In the genomic region with DNA sequence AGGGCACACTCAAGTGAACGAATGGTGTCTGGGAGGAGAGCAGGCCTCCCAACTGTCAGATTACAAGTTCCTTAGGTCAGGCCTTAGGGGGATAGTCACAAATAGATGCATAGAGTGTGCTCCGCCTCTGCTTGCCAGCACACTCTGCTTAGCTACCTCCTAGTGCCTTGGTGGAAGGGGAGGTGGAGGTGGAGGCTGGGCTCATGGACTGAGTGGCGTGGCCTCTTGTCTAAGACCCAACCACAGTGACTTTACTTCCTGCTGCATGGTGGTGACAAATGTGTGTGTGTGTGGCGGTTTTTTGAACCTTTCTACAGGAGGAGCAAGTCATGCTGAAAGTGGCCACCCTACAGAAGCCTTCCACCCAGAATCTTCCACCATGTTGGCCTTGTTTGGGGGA, we compare ENCODE assay signal across 16 mouse cellular contexts. TPM values are rescaled to one million over a fixed set of nuclear protein-coding genes. Genes with fewer than 3 reads are reported as not detected.
A peak's percentile ranks its signal among the peaks of the same experiment; 100 is the strongest.
DNase-seq lines count a peak whose midpoint lies in the region; ATAC-seq and TF ChIP-seq lines count a peak whose summit lies in the region.
"Had no signal": no experiment of that assay in that cellular context is flagged by ENCODE, and none has a peak within 500 bp of the region (broad histone marks: within the 10 kb centered on the region; RNA-seq: fewer than 3 reads in every experiment).

No protein-coding gene starts in this region.

- no peak overlapping the region for H3K4me2 ChIP-seq in CH12.LX (ENCODE audit: insufficient read depth, low read depth, poor library complexity, severe bottlenecking)
- H3K4me2 ChIP-seq: heart, embryonic 11.5 days; hindbrain, embryonic 15.5 days had no signal

- intact Hi-C loops in left cerebral cortex, adult 2 months (cut with DNase I): loop anchor here (5.0 kb wide), 1 partner anchor 44 kb away; a partner anchor contains a TSS

- H3K4me3 ChIP-seq in left cerebral cortex, adult 2 months: no peak overlapping the region
- H3K4me3 ChIP-seq in CH12.LX (replicated peaks in 1 of 3; ENCODE audit: low read depth in 2 of 3, low read length in 2 of 3, poor library complexity in 1 of 3): no peak overlapping the region
- H3K4me3 ChIP-seq: hindbrain, embryonic 15.5 days had no signal

- peaks cover 26 to 81% of the 10 kb centered on the region in 2 experiments for H3K36me3 ChIP-seq in CH12.LX (replicated peaks in 1 of 2; ENCODE audit: control insufficient read depth in 1 of 2, insufficient read depth in 1 of 2, low read length in 1 of 2)

- H3K4me1 ChIP-seq in CH12.LX (ENCODE audit: control insufficient read depth in 1 of 2, insufficient read depth in 2 of 2): peaks cover 3 to 25% of the 10 kb centered on the region in 2 experiments; a peak in 2 of 4 replicates
- H3K4me1 ChIP-seq: hindbrain, embryonic 15.5 days had no signal

- H3K9ac ChIP-seq in CH12.LX (ENCODE audit: insufficient read depth, low read depth): no peak overlapping the region
- H3K9ac ChIP-seq: hindbrain, embryonic 15.5 days had no signal

- no peak for TF ChIP-seq RAD21 in CH12.LX (IDR thresholded peaks at IDR 0.05; ENCODE audit: low read depth, low read length)

- dilution Hi-C loops in CH12.LX (cut with MboI; ENCODE audit: extremely low pct_ligation_motif_present, extremely low pct_unique_long_range_greater_than_20kb, low sequenced_read_pairs): no loop called here

- TF ChIP-seq CTCF in left cerebral cortex, adult 2 months (IDR thresholded peaks at IDR 0.05): no peak
- no peak for TF ChIP-seq CTCF in CH12.LX (conservative IDR thresholded peaks at IDR 0.05 in 1 of 2, IDR thresholded peaks at IDR 0.05 in 1 of 2; ENCODE audit: low read depth in 2 of 2, low read length in 2 of 2)

- no peak for DNase-seq in left cerebral cortex, adult 2 months (ENCODE audit: extremely low spot score in 1 of 2, low spot score in 2 of 2)
- DNase-seq in left cerebral cortex, adult 8-10 months (ENCODE audit: low spot score in 2 of 2): no peak
- peak; percentile 21 for DNase-seq in CH12.LX (ENCODE audit: extremely low read depth)
- no peak for DNase-seq in cerebellum, postnatal 14 days
- DNase-seq in frontal cortex, postnatal 14 days (ENCODE audit: low spot score in 2 of 2): no peak
- no peak for DNase-seq in kidney, adult 8-10 months
- DNase-seq: cerebellum, adult 11-12 months; gastrocnemius, postnatal 10 days; kidney, adult 9 months had no signal

- no peaks in the 10 kb centered on the region for H3K9me3 ChIP-seq in CH12.LX (replicated peaks; ENCODE audit: low read length)
- H3K9me3 ChIP-seq: hindbrain, embryonic 15.5 days had no signal

- H3K79me2 ChIP-seq in CH12.LX (replicated peaks; ENCODE audit: control insufficient read depth, extremely low read depth, insufficient read depth, poor library complexity, severe bottlenecking): no peaks in the 10 kb centered on the region; the same call in 1 of the 2 replicates

- no peaks in the 10 kb centered on the region for H3K27me3 ChIP-seq in CH12.LX (replicated peaks)
- H3K27me3 ChIP-seq: hindbrain, embryonic 15.5 days had no signal

- TF ChIP-seq EP300 in CH12.LX (IDR thresholded peaks at IDR 0.05; ENCODE audit: low read length): no peak

- in situ Hi-C loops in CH12.LX (cut with MboI; ENCODE audit: low pct_ligation_motif_present, low pct_unique_long_range_greater_than_20kb, low sequenced_read_pairs): no loop called here

- TF ChIP-seq POLR2A in CH12.LX (IDR thresholded peaks at IDR 0.05; ENCODE audit: low read depth, low read length): no peak

- peak overlapping the region; percentile 83 for H3K27ac ChIP-seq in left cerebral cortex, adult 2 months
- no peak overlapping the region for H3K27ac ChIP-seq in CH12.LX (ENCODE audit: insufficient read depth, low read depth)
- H3K27ac ChIP-seq: hindbrain, embryonic 15.5 days had no signal

- ATAC-seq in hematopoietic stem cell, adult 5-6 weeks (replicated peaks in 1 of 2; ENCODE audit: insufficient read depth in 1 of 2, low FRiP score in 2 of 2, low TSS enrichment in 1 of 2, low read depth in 1 of 2, poor library complexity in 2 of 2, severe bottlenecking in 2 of 2): peak; percentile 96 to 97
- peak; percentile 94 for ATAC-seq in megakaryocyte progenitor cell, adult 5-6 weeks (replicated peaks; ENCODE audit: poor library complexity)
- ATAC-seq: CD4-positive, CD25-positive, alpha-beta regulatory T cell, adult 4 months; forebrain, embryonic 16.5 days had no signal

TF ChIP-seq in CH12.LX, 34 proteins besides CTCF, POLR2A, EP300 and RAD21:
- no peak for TF ChIP-seq MEF2A (IDR thresholded peaks at IDR 0.05; ENCODE audit: borderline replicate concordance, low read depth, low read length)
- TF ChIP-seq CHD1 (IDR thresholded peaks at IDR 0.05; ENCODE audit: low read depth, low read length): no peak
- TF ChIP-seq RCOR1 (conservative IDR thresholded peaks at IDR 0.05; ENCODE audit: low read depth, low read length): no peak
- TF ChIP-seq MAX (IDR thresholded peaks at IDR 0.05; ENCODE audit: low read length): no peak
- no peak for TF ChIP-seq MYC (IDR thresholded peaks at IDR 0.05; ENCODE audit: low read depth, low read length)
- TF ChIP-seq E2F4 (IDR thresholded peaks at IDR 0.05; ENCODE audit: insufficient replicate concordance, low read depth, low read length): no peak
- TF ChIP-seq NELFE (IDR thresholded peaks at IDR 0.05; ENCODE audit: low read depth, low read length): no peak
- TF ChIP-seq ZC3H11A (IDR thresholded peaks at IDR 0.05; ENCODE audit: low read depth, low read length): no peak
- no peak for TF ChIP-seq NRF1 (IDR thresholded peaks at IDR 0.05; ENCODE audit: low read depth, low read length)
- no peak for TF ChIP-seq ZNF384 (IDR thresholded peaks at IDR 0.05; ENCODE audit: low read depth, low read length)
- TF ChIP-seq MAZ (IDR thresholded peaks at IDR 0.05; ENCODE audit: low read depth, low read length): no peak
- TF ChIP-seq ZMIZ1 (IDR thresholded peaks at IDR 0.05; ENCODE audit: low read depth, low read length): no peak
- TF ChIP-seq UBTF (IDR thresholded peaks at IDR 0.05; ENCODE audit: low read depth, low read length): no peak
- no peak for TF ChIP-seq BHLHE40 (IDR thresholded peaks at IDR 0.05; ENCODE audit: low read depth, low read length)
- TF ChIP-seq PAX5 (IDR thresholded peaks at IDR 0.05; ENCODE audit: low read length): no peak
- no peak for TF ChIP-seq USF2 (conservative IDR thresholded peaks at IDR 0.05; ENCODE audit: low read depth, low read length)
- TF ChIP-seq TCF12 (IDR thresholded peaks at IDR 0.05; ENCODE audit: low read depth, low read length): no peak

RNA-seq across cellular contexts. Expression of a gene that starts 10.6 kb away (rescaled TPM):
- 1 to 10 TPM; 1.6 to 3.3 TPM for total RNA-seq in left cerebral cortex, adult 2 months (2021)
- total RNA-seq in left cerebral cortex, adult 8-10 months (2022): 1 to 10 TPM; 1.3 to 4.8 (median 1.5) TPM
- total RNA-seq in CH12.LX (2012; rRNA removed): 0.38 TPM in 1 of 2 replicates, not detected in the other
- total RNA-seq in CH12.LX (2014; rRNA removed): not detected in 2 replicates
- polyA plus RNA-seq in CH12.LX (2012; ENCODE audit: insufficient read length, low read depth): 0.50 TPM in 1 of 2 replicates, not detected in the other
- 3.9 and 5.7 TPM in 2 replicates for total RNA-seq in hematopoietic stem cell, adult 5-6 weeks (2017)
- total RNA-seq in megakaryocyte progenitor cell, adult 5-6 weeks (2015): 4.3 and 6.5 TPM in 2 replicates
- total RNA-seq in megakaryocyte progenitor cell, adult 5-6 weeks (2017): 1.1 and 5.1 TPM in 2 replicates
- polyA plus RNA-seq: liver, adult 2 months had no signal

RNA-seq across cellular contexts. Expression of a gene that starts 32.6 kb away (rescaled TPM):
- 1 to 10 TPM; 1.6 to 1.7 TPM for total RNA-seq in left cerebral cortex, adult 2 months (2021)
- 1 to 10 TPM; 2.1 to 3.4 (median 2.7) TPM for total RNA-seq in left cerebral cortex, adult 8-10 months (2022)
- total RNA-seq in CH12.LX (2012; rRNA removed): not detected in 2 replicates
- not detected in 2 replicates for total RNA-seq in CH12.LX (2014; rRNA removed)
- not detected in 2 replicates for polyA plus RNA-seq in CH12.LX (2012; ENCODE audit: insufficient read length, low read depth)
- total RNA-seq in hematopoietic stem cell, adult 5-6 weeks (2017): 5.6 and 9.4 TPM in 2 replicates
- total RNA-seq in megakaryocyte progenitor cell, adult 5-6 weeks (2015): 1.3 and 2.2 TPM in 2 replicates
- 1.1 and 4.8 TPM in 2 replicates for total RNA-seq in megakaryocyte progenitor cell, adult 5-6 weeks (2017)
- polyA plus RNA-seq: CD4-positive, CD25-positive, alpha-beta regulatory T cell, adult 4 months had no signal

RNA-seq across cellular contexts. Expression of a gene that starts 45.4 kb away (rescaled TPM):
- total RNA-seq in left cerebral cortex, adult 2 months (2021): 10 to 100 TPM; 86.2 to 88.2 TPM
- total RNA-seq in left cerebral cortex, adult 8-10 months (2022): 10 to 100 TPM; 70.2 to 84.1 (median 76.9) TPM
- total RNA-seq in CH12.LX (2012; rRNA removed) (27.1 and 27.6 TPM in 2 replicates), CH12.LX (2014; rRNA removed) (21.0 and 22.6 TPM in 2 replicates)
- 59.8 and 69.5 TPM in 2 replicates for polyA plus RNA-seq in CH12.LX (2012; ENCODE audit: insufficient read length, low read depth)
- 79.5 and 163 TPM in 2 replicates for total RNA-seq in hematopoietic stem cell, adult 5-6 weeks (2017)
- total RNA-seq in megakaryocyte progenitor cell, adult 5-6 weeks (2015): 111 TPM in 2 replicates
- 100 and 110 TPM in 2 replicates for total RNA-seq in megakaryocyte progenitor cell, adult 5-6 weeks (2017)

RNA-seq across cellular contexts. Expression of a gene that starts 46.5 kb away (rescaled TPM):
- total RNA-seq in left cerebral cortex, adult 2 months (2021): 1 to 10 TPM; 7.4 to 7.7 TPM
- 1 to 10 TPM; 6.0 to 8.4 (median 6.9) TPM for total RNA-seq in left cerebral cortex, adult 8-10 months (2022)
- total RNA-seq in CH12.LX (2012; rRNA removed) (not detected in 2 replicates), CH12.LX (2014; rRNA removed) (not detected in 2 replicates)
- polyA plus RNA-seq in CH12.LX (2012; ENCODE audit: insufficient read length, low read depth): 0.11 and 0.44 TPM in 2 replicates
- total RNA-seq in hematopoietic stem cell, adult 5-6 weeks (2017): 0.81 TPM in 1 of 2 replicates, not detected in the other
- total RNA-seq in megakaryocyte progenitor cell, adult 5-6 weeks (2015): 1.3 and 3.0 TPM in 2 replicates
- total RNA-seq in megakaryocyte progenitor cell, adult 5-6 weeks (2017): 0.21 and 1.5 TPM in 2 replicates
- total RNA-seq: liver, adult 2 months had no signal
